Mouse (Mus musculus) cerebellum, adult 2 months (tissue): Measurements from ENCODE around the gene Asb16. TPM values are rescaled to one million over a fixed set of nuclear protein-coding genes. Genes with fewer than 3 reads are reported as not detected.

Experiments used
- DNase-seq, 2 experiments: peaks; one replicate each; pipeline ENCODE4 v3.0.0; 2021
- H3K27ac ChIP-seq: fragments of 200-500 bp; 2 replicates; pipeline ENCODE4 v1.5.1; 2012; ENCODE audit warnings: low read length, control low read depth, inconsistent platforms; ENCODE audit not compliant: insufficient read depth
- H3K27me3 ChIP-seq: fragments of 200-500 bp; 2 replicates; pipeline ENCODE4 v1.6.1; 2012; ENCODE audit warnings: inconsistent platforms, mild to moderate bottlenecking, low read length, moderate library complexity; ENCODE audit not compliant: control insufficient read depth, insufficient read depth
- H3K4me1 ChIP-seq: fragments of 200-500 bp; 2 replicates; pipeline ENCODE4 v1.6.1; 2011; ENCODE audit warnings: low read length; ENCODE audit not compliant: control insufficient read depth, insufficient read depth
- H3K4me3 ChIP-seq: fragments of 200-500 bp; replicated peaks from 2 replicates; pipeline ENCODE3; 2011; ENCODE audit warnings: mild to moderate bottlenecking, low read depth, low read length, control low read depth; ENCODE audit not compliant: insufficient read depth
- CTCF ChIP-seq: fragments of 200-500 bp; IDR thresholded peaks from 2 replicates; pipeline ENCODE4 v1.5.1; 2011; ENCODE audit warnings: low read depth, mild to moderate bottlenecking, control low read depth, low read length, moderate library complexity, borderline replicate concordance; ENCODE audit not compliant: insufficient read depth
- POLR2A ChIP-seq: fragments of 200-500 bp; IDR thresholded peaks from 2 replicates; pipeline ENCODE4 v1.6.1; 2011; ENCODE audit warnings: low read length, control low read depth, borderline replicate concordance; ENCODE audit not compliant: insufficient read depth
- WGBS: fragments of 180-500 bp; shearing (Covaris S2); methylation state at CpG from one replicate; pipeline ENCODE4 v1.1.7; 2018; 5-methylcytosine and 5-hydroxymethylcytosine counted together
- polyA plus RNA-seq: library from polyadenylated mRNA; depleted of rRNA; stranded (reverse); fragments of >200 nt; gene quantifications from 2 replicates; pipeline ENCODE4 v1.2.3, GENCODE M21; 2012; rRNA removed

Asb16 gene
- 3.1 and 4.0 TPM in 2 replicates for polyA plus RNA-seq

DNA sequence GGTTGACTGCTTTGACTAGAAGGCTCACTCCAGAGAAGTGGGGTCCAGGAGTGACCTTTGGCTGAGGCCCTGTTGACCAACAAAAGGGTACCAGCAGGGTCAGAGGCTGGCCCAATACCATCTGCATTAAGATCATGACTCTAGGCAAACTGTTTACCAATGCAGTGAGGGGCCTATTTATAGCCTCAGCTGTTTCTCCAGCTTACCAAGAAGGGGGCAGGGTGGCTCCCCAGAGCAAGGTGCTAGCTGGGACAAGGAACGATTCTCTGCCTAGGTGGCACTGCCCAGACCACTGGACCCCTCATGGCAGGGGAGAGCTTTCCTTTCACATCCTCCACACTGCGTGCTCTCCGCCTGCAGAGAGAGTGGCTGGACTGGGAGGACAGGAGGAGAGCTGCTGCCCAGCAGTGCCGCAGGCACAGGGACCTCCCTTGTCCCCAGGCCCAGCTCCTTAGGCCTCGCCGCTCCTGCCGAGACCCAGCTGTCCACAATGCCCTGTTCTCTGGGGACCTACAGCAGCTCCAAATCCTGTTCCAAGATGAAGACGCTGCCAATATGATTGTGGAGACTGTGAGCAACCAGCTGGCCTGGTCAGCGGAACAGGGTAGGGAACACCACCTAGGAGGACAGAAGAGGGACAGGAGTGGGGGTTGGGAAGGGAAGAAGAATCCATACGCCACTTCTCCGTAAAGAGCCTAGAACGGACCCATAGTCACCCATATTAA lies at the start of gene Asb16:
TSS of gene Asb16 (plus strand) at position 224 of the 725 bp plus-strand sequence.
- Histone ChIP-seq H3K4me3 (no peak within 1 kb of the TSS), H3K4me1 (peaks cover 16% of the 10 kb centered on the region), H3K27ac (no peak within 1 kb of the TSS), H3K27me3 (no peaks in the 10 kb centered on the region)
- no peak for DNase-seq
- no peak for TF ChIP-seq POLR2A
- TF ChIP-seq CTCF = no peak
- WGBS = 59% methylated on average over 12 of the region's 12 CpGs

- WGBS = under 1% methylated on average over 10 of the region's 10 CpGs
- H3K4me1 ChIP-seq = peaks cover 85% of the 10 kb centered on the region
- DNase-seq = peak; percentile 95 to 97
- peak overlapping the region; percentile 93 for H3K27ac ChIP-seq
- H3K27me3 ChIP-seq = no peaks in the 10 kb centered on the region
- TF ChIP-seq POLR2A = peak; percentile 52; the same call in 1 of the 2 replicates
- TF ChIP-seq CTCF = no peak
- peak overlapping the region; percentile 52 for H3K4me3 ChIP-seq
These were observed 49.8 kb upstream of the Asb16 start for GRCm38 (mm10) chr11:102218783-102219182.

DNA sequence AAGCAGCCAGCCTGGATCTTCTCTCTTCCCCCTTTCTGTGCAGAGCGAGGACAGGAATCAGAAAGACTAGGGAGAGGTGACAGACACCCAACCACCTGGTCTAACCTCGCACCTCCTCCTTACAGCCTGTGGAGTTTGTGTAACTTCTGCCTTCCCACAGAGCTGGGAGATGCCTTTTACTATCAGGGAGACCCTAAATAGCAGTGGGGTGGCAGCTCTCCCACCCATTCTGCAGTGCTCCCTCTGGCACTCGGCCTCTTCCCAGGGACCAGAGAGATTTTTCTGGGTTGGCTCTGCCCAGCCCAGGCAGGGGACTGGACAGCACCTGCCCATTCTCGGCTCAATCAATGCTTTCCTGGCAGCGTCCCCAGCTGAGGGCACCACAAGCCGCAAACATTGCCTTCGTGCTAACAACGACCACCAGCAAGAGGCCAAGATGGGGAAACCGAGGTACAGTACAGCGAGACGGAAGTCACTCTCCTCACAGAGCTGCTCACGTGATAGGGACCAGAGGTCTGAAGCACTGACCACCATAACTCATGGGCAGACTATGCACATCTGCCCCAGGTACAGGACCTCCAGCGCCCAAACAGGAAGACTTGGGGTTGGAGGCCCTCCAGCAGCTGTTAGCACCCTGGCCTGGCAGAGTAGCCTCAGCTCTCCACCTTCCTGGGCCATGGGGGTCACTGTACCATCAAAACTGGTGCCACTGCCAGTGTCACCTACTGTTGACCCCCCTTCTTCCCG lies 49.1 kb upstream of the Asb16 start:
- TF ChIP-seq CTCF (no peak), POLR2A (no peak)
- H3K4me1 ChIP-seq = peaks cover 85% of the 10 kb centered on the region
- peak overlapping the region; percentile 15 for H3K4me3 ChIP-seq
- 22% methylated on average over 14 of the region's 14 CpGs for WGBS
- DNase-seq = peak; percentile 72 to 74
- H3K27ac ChIP-seq = peak overlapping the region; percentile 69
- H3K27me3 ChIP-seq = no peaks in the 10 kb centered on the region

DNA sequence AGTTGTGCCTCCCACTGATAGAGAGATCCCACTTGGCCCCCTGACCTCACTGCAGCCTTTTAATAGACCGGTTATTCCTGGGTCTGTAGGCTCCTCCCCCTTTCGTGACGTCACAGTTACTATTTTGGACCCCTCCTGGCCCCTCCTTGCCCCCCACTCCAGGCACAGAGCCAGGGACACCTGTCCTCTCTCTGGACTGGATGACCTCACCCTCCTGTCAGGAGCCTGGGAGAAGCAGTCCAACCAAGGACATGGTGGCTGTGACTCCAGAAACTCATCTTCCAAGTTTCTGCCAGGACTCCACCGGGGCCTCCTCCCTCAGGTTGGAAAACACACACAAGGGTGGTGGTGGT lies 48.6 kb upstream of the Asb16 start:
- WGBS = 19% methylated on average over 4 of the region's 4 CpGs
- Histone ChIP-seq H3K4me3 (no peak overlapping the region), H3K27me3 (no peaks in the 10 kb centered on the region), H3K27ac (peak overlapping the region; percentile 69), H3K4me1 (peaks cover 85% of the 10 kb centered on the region)
- TF ChIP-seq CTCF (no peak), POLR2A (no peak)
- peak; percentile 68 for DNase-seq

GRCm38 (mm10) chr11:102220451-102220850 lies 48.1 kb upstream of the Asb16 start:
- TF ChIP-seq POLR2A (no peak), CTCF (no peak)
- no peak overlapping the region for H3K27ac ChIP-seq
- H3K27me3 ChIP-seq = no peaks in the 10 kb centered on the region
- no peak overlapping the region for H3K4me3 ChIP-seq
- 32% methylated on average over 6 of the region's 6 CpGs for WGBS
- peak; percentile 43 for DNase-seq
- H3K4me1 ChIP-seq = peaks cover 83% of the 10 kb centered on the region

- TF ChIP-seq POLR2A (no peak), CTCF (no peak)
- peaks cover 84% of the 10 kb centered on the region for H3K4me1 ChIP-seq
- H3K27ac ChIP-seq = peak overlapping the region; percentile 17; the same call in 1 of the 2 replicates
- DNase-seq = peak; percentile 6 to 30
- 67% methylated on average over 8 of the region's 8 CpGs for WGBS
- no peaks in the 10 kb centered on the region for H3K27me3 ChIP-seq
- no peak overlapping the region for H3K4me3 ChIP-seq
These were observed 47.1 kb upstream of the Asb16 start for GRCm38 (mm10) chr11:102221243-102221953.

DNA sequence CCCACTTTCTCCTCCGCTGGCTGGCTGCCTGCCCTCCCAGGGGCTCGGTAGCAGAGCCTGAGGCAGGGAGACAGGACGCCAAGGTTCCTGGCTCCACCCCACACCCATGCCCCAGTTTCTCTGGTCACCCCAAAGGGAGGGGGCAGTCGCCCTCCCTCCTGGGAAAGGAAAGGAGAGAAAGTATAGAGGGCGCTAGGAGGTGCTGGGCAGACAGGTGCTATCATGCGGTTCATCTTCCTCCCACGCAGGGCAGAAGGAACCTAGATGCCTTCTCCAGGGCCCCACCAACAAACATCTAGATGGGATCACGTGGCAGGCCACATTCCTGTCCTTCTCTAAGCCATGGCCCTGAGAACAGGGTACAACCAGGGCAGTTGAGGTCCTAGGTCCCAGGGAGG lies 46.6 kb upstream of the Asb16 start:
- Histone ChIP-seq H3K27ac (peak overlapping the region; percentile 17; the same call in 1 of the 2 replicates), H3K4me3 (no peak overlapping the region), H3K27me3 (no peaks in the 10 kb centered on the region), H3K4me1 (peaks cover 87% of the 10 kb centered on the region)
- WGBS = 20% methylated on average over 8 of the region's 8 CpGs
- TF ChIP-seq CTCF = no peak
- DNase-seq = peak; percentile 58 to 65

DNA sequence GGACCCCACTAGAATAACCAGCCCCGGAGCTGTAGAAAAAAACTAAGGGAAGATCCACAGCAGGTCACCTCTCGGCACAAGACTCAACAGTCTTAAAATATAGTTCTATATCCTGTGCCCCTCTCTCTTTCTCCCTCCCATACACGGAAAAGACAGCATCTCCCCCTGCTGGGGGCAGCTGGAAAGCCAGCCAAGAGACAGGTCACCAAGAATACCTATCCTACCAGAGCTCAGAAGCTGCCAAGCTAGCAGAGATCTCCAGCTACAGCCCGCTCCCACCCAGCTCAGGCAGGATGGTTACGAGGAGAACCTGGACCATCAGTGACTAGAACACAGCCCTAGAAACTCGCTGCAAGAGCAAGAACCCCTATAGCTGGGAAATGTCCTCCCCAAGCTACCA lies 45.4 kb upstream of the Asb16 start:
- 39% methylated on average over 6 of the region's 6 CpGs for WGBS
- H3K4me3 ChIP-seq = no peak overlapping the region
- no peak for TF ChIP-seq POLR2A
- 0 out of 2 replicates have a peak, but pooled peaks have one; percentile 21 for TF ChIP-seq CTCF
- H3K27ac ChIP-seq = no peak overlapping the region
- peak; percentile 34 to 43 for DNase-seq
- H3K27me3 ChIP-seq = no peaks in the 10 kb centered on the region
- H3K4me1 ChIP-seq = peaks cover 79% of the 10 kb centered on the region
